9 mouse cellular contexts compared by ENCODE assay signal in the genomic region with DNA sequence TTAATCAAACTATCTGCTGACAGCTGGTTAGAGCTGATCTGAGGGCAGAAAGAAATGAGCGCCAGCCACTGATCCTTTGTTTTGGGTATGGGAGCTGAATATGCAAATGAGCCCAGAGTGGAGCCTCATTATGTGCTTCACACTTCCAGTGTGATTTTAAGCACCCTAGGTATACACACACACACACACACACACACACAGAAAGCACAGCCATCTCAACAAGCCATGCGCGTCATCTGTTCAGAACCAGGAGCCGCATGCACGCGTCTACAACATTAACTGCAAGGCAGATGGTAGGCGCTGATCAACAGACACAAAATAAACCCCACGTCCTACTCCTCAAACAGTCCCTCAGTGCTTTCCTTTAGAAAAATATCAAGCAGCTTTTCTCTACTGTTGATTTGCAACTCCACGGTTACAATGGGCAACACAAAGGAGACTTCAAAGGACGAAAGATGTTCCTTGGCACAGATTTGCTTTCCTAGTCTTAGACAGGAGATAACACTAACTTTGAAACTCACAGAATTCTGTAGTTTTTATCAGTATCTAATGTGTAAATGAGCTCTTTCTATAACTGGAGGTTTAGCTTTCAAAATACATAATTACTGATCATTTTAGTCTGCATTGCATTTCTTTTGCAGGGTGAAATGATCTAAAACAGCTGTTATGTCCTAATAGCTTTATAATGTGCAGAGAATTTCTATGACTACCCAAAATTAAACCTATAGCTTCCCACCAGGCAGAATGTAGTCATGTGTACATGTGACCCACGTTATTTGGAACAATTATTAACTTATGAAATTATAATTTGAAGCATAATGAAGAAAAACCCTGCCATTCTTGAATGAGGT.
DNase-seq lines count a peak whose midpoint lies in the region; ATAC-seq and TF ChIP-seq lines count a peak whose summit lies in the region.
"Had no signal": no experiment of that assay in that cellular context is flagged by ENCODE, and none has a peak within 500 bp of the region (broad histone marks: within the 10 kb centered on the region; RNA-seq: fewer than 3 reads in every experiment).

No protein-coding gene starts in this region.

- no peak overlapping the region for H3K4me3 ChIP-seq in heart, embryonic 10.5 days
- no peak overlapping the region for H3K4me3 ChIP-seq in left cerebral cortex, adult 2 months
- no peak overlapping the region for H3K4me3 ChIP-seq in neural tube, embryonic 15.5 days (replicated peaks)
- H3K4me3 ChIP-seq in liver, postnatal 0 days (ENCODE audit: low read depth, low read length): no peak overlapping the region
- H3K4me3 ChIP-seq: stomach, embryonic 15.5 days had no signal

- TF ChIP-seq EP300 in liver, postnatal 0 days (IDR thresholded peaks at IDR 0.05; ENCODE audit: low read depth): no peak

- H3K27me3 ChIP-seq in heart, embryonic 10.5 days (ENCODE audit: insufficient read depth, poor library complexity, severe bottlenecking): no peaks in the 10 kb centered on the region
- H3K27me3 ChIP-seq in neural tube, embryonic 15.5 days (replicated peaks): no peaks in the 10 kb centered on the region
- H3K27me3 ChIP-seq in liver, postnatal 0 days (ENCODE audit: insufficient read depth, low read length): no peaks in the 10 kb centered on the region
- H3K27me3 ChIP-seq: stomach, embryonic 15.5 days had no signal

- 0 out of 2 replicates have a peak, but pooled peaks cover 6% of the 10 kb centered on the region for H3K36me3 ChIP-seq in heart, embryonic 10.5 days
- no peaks in the 10 kb centered on the region for H3K36me3 ChIP-seq in neural tube, embryonic 15.5 days
- H3K36me3 ChIP-seq in liver, postnatal 0 days (replicated peaks; ENCODE audit: insufficient read depth, low read length): no peaks in the 10 kb centered on the region
- H3K36me3 ChIP-seq: stomach, embryonic 15.5 days had no signal

- intact Hi-C loops in heart, postnatal 14 days (cut with DNase I): no loop called here
- intact Hi-C loops in left cerebral cortex, adult 2 months (cut with DNase I): loop anchor here (5.0 kb wide), 1 partner anchor 40 kb away; no protein-coding TSS in a partner anchor

- TF ChIP-seq CTCF in left cerebral cortex, adult 2 months (IDR thresholded peaks at IDR 0.05): no peak
- TF ChIP-seq CTCF in liver, postnatal 0 days (IDR thresholded peaks at IDR 0.05; ENCODE audit: low read depth): no peak

- DNase-seq in heart, embryonic 10.5 days (ENCODE audit: low spot score): peak; percentile 72
- no peak for DNase-seq in heart, postnatal 14 days
- peak; percentile 54 to 72 for DNase-seq in frontal cortex, postnatal 36 days (ENCODE audit: low spot score in 2 of 2)
- DNase-seq in left cerebral cortex, adult 2 months (ENCODE audit: extremely low spot score in 1 of 2, low spot score in 2 of 2): peak; percentile 53 to 61
- no peak for DNase-seq in kidney, adult 9 months
- DNase-seq in liver, postnatal 0 days: no peak

- peak; percentile 70 for ATAC-seq in neural tube, embryonic 15.5 days (ENCODE audit: low FRiP score)
- ATAC-seq in erythroid progenitor cell, adult 5-6 weeks (replicated peaks; ENCODE audit: low FRiP score, poor library complexity, severe bottlenecking): no peak
- ATAC-seq in liver, postnatal 0 days: no peak

- H3K4me2 ChIP-seq in neural tube, embryonic 15.5 days: peak overlapping the region; percentile 9; the same call in 1 of the 2 replicates
- no peak overlapping the region for H3K4me2 ChIP-seq in liver, postnatal 0 days (ENCODE audit: low read depth, low read length)
- H3K4me2 ChIP-seq: stomach, embryonic 15.5 days had no signal

- peaks cover 9% of the 10 kb centered on the region; the same call in 1 of the 2 replicates for H3K4me1 ChIP-seq in heart, embryonic 10.5 days
- H3K4me1 ChIP-seq in neural tube, embryonic 15.5 days: peaks cover 17% of the 10 kb centered on the region
- no peaks in the 10 kb centered on the region for H3K4me1 ChIP-seq in liver, postnatal 0 days (ENCODE audit: insufficient read depth)

- no peak overlapping the region for H3K9ac ChIP-seq in neural tube, embryonic 15.5 days (replicated peaks)
- no peak overlapping the region for H3K9ac ChIP-seq in liver, postnatal 0 days (replicated peaks)
- H3K9ac ChIP-seq: stomach, embryonic 15.5 days had no signal

- H3K9me3 ChIP-seq in heart, embryonic 10.5 days: no peaks in the 10 kb centered on the region
- no peaks in the 10 kb centered on the region for H3K9me3 ChIP-seq in neural tube, embryonic 15.5 days (replicated peaks)
- no peaks in the 10 kb centered on the region for H3K9me3 ChIP-seq in liver, postnatal 0 days (ENCODE audit: low read length)
- H3K9me3 ChIP-seq: stomach, embryonic 15.5 days had no signal

- 77% methylated on average over 11 of the region's 11 CpGs for WGBS in heart, embryonic 10.5 days
- 18% methylated on average over 11 of the region's 11 CpGs for WGBS in neural tube, embryonic 15.5 days
- 83% methylated on average over 11 of the region's 11 CpGs for WGBS in liver, postnatal 0 days (ENCODE audit: insufficient replicate concordance)

- H3K27ac ChIP-seq in heart, embryonic 10.5 days: peak overlapping the region; percentile 13; the same call in 1 of the 2 replicates
- 0 out of 2 replicates have a peak overlapping the region, but pooled peaks have one; percentile 0 for H3K27ac ChIP-seq in left cerebral cortex, adult 2 months
- H3K27ac ChIP-seq in neural tube, embryonic 15.5 days (replicated peaks): peak overlapping the region; percentile 69
- no peak overlapping the region for H3K27ac ChIP-seq in liver, postnatal 0 days (ENCODE audit: low read depth)
- H3K27ac ChIP-seq: stomach, embryonic 15.5 days had no signal

Comparison
In these comparisons a context has a peak if more than half of its experiments do, and no peak if none do; other contexts are left out.
1. DNase-seq: peak in heart, embryonic 10.5 days (single experiment), frontal cortex, postnatal 36 days (2 of 2) and left cerebral cortex, adult 2 months (2 of 2); none in heart, postnatal 14 days (0 of 2), kidney, adult 9 months (single experiment) and liver, postnatal 0 days (single experiment).